Mouse (Mus musculus): Measurements from ENCODE around the gene Gga2.

DNA sequence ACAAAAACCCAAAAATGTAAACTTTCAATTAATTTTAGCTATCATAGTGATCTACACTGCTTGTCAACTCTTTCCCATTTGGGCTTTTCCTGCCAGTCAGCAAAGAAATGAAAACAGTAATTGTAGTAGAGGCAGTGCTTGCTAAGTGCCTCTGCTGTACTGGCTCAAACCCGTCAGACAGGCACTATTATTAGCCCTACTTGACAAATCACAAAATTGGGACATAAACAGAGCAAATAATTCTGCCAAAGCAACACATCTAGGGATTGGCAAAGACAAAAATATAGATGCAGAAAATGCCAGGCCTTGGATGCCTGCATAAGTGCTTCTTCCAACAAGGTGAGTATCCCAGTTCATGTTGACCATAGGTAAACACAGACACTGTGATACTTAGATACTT, 44.6 kb upstream of the Gga2 start:
- TF ChIP-seq CTCF (IDR thresholded peaks at IDR 0.05), result no peak
- no peak for TF ChIP-seq POLR2A (IDR thresholded peaks at IDR 0.05; ENCODE audit: insufficient read depth, low read depth, low read length)
